Mouse (Mus musculus) heart, postnatal 0 days (tissue): Measurements from ENCODE around the gene Coa3.

Experiments used
- CTCF ChIP-seq: IDR thresholded peaks from 2 replicates; pipeline ENCODE4 v1.5.1; 2016; ENCODE audit warnings: antibody characterized with exemption, control low read depth, low read depth
- EP300 ChIP-seq: IDR thresholded peaks from 2 replicates; pipeline ENCODE4 v1.6.1; 2016; ENCODE audit warnings: antibody characterized with exemption, low read depth

- TF ChIP-seq CTCF: no peak
- no peak for TF ChIP-seq EP300
These were observed 13.0 kb downstream of the Coa3 start for GRCm38 (mm10) chr11:101265906-101266305.
